Mouse (Mus musculus): ENCODE data around the gene Tmem265. TPM values are rescaled to one million over a fixed set of nuclear protein-coding genes. Genes with fewer than 3 reads are reported as not detected.

Tmem265 gene
- polyA plus RNA-seq, 1 experiment, result not detected

Other genes with a start within 250 kb of the Tmem265 start
- gene Zfp768, start 215.8 kb upstream of the Tmem265 start, polyA plus RNA-seq (2012; rRNA removed), result 14.8 and 16.2 TPM in 2 replicates
- 4.6 and 5.1 TPM in 2 replicates for gene Zfp747, start 185.3 kb upstream of the Tmem265 start, polyA plus RNA-seq (2012; rRNA removed)
- gene 9130019O22Rik, start 174.2 kb upstream of the Tmem265 start, polyA plus RNA-seq (2012; rRNA removed), result 2.2 and 2.9 TPM in 2 replicates
- 5.1 and 5.9 TPM in 2 replicates for gene E430018J23Rik, start 167.8 kb upstream of the Tmem265 start, polyA plus RNA-seq (2012; rRNA removed)
- gene Zfp764, start 154.6 kb upstream of the Tmem265 start, polyA plus RNA-seq (2012; rRNA removed), result 3.2 and 3.5 TPM in 2 replicates
- gene Zfp688, start 139.3 kb upstream of the Tmem265 start, polyA plus RNA-seq (2012; rRNA removed), result 17.9 and 18.6 TPM in 2 replicates
- 5.2 and 8.1 TPM in 2 replicates for gene Zfp689, start 112.2 kb upstream of the Tmem265 start, polyA plus RNA-seq (2012; rRNA removed)
- 42.8 and 46.1 TPM in 2 replicates for gene Prr14, start 101.8 kb upstream of the Tmem265 start, polyA plus RNA-seq (2012; rRNA removed)
- 31.6 and 33.4 TPM in 2 replicates for gene Fbrs, start 82.2 kb upstream of the Tmem265 start, polyA plus RNA-seq (2012; rRNA removed)
- gene Srcap, start 49.4 kb upstream of the Tmem265 start, polyA plus RNA-seq (2012; rRNA removed), result 29.6 and 31.3 TPM in 2 replicates
- 15.6 and 16.6 TPM in 2 replicates for gene Gm42715, start 41.8 kb upstream of the Tmem265 start, polyA plus RNA-seq (2012; rRNA removed)
- gene Phkg2, start 11.9 kb downstream of the Tmem265 start, polyA plus RNA-seq (2012; rRNA removed), result 145 and 146 TPM in 2 replicates
- gene Ccdc189, start 27.2 kb downstream of the Tmem265 start, polyA plus RNA-seq (2012; rRNA removed), result 21.0 and 21.5 TPM in 2 replicates
- 49.4 and 54.0 TPM in 2 replicates for gene Rnf40, start 27.4 kb downstream of the Tmem265 start, polyA plus RNA-seq (2012; rRNA removed)
- 21.7 and 22.7 TPM in 2 replicates for gene Zfp629, start 54.4 kb downstream of the Tmem265 start, polyA plus RNA-seq (2012; rRNA removed)
- 23.3 and 25.7 TPM in 2 replicates for gene Bcl7c, start 147.5 kb downstream of the Tmem265 start, polyA plus RNA-seq (2012; rRNA removed)
- 6.0 and 6.4 TPM in 2 replicates for gene Ctf1, start 151.3 kb downstream of the Tmem265 start, polyA plus RNA-seq (2012; rRNA removed)
- not detected in 2 replicates for gene Ctf2, start 170.8 kb downstream of the Tmem265 start, polyA plus RNA-seq (2012; rRNA removed)
- gene Fbxl19, start 183.2 kb downstream of the Tmem265 start, polyA plus RNA-seq (2012; rRNA removed), result 58.3 and 62.6 TPM in 2 replicates
- 19.9 and 20.6 TPM in 2 replicates for gene Orai3, start 208.4 kb downstream of the Tmem265 start, polyA plus RNA-seq (2012; rRNA removed)
- gene Setd1a, start 215.3 kb downstream of the Tmem265 start, polyA plus RNA-seq (2012; rRNA removed), result 20.2 and 21.8 TPM in 2 replicates
- 0.06 TPM in 1 of 2 replicates, not detected in the other for gene Gm49388, start 224.2 kb downstream of the Tmem265 start, polyA plus RNA-seq (2012; rRNA removed)
- 15.7 and 17.3 TPM in 2 replicates for gene Hsd3b7, start 239.2 kb downstream of the Tmem265 start, polyA plus RNA-seq (2012; rRNA removed)

Data from frontal cortex, adult 2 months (tissue).